Mouse (Mus musculus): ENCODE measurements around the gene Cacna2d3. TPM values are rescaled to one million over a fixed set of nuclear protein-coding genes. Genes with fewer than 3 reads are reported as not detected.

Gene Cacna2d3
- polyA plus RNA-seq, 1 experiment from 2014 or later, result 0.16 TPM

DNA sequence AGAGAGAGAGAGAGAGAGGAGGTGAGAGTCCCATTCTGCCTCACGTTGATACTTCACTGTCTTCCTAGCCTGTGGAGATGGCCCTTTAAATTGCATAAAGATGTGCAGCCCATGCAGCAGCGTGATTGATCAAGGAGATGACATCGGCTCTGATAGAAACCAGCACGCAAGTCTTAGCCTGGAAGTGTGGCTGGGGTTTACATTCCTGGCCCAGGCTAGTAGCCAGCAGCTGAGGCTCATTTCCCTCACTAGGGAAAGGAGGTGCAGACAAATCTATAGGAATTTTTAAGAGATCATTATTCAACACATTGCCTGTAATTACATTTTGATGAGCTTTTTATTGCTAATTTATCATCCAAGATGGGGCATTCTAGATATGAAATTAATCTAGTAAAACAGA is 635.1 kb downstream of the Cacna2d3 start:
- Histone ChIP-seq H3K27me3 (no peaks in the 10 kb centered on the region), H3K9me3 (replicated peaks) (no peaks in the 10 kb centered on the region), H3K4me2 (no peak overlapping the region), H3K27ac (no peak overlapping the region), H3K36me3 (no peaks in the 10 kb centered on the region), H3K9ac (no peak overlapping the region), H3K4me3 (replicated peaks) (no peak overlapping the region), H3K4me1 (replicated peaks) (no peaks in the 10 kb centered on the region)
- 56% methylated on average over 4 of the region's 4 CpGs for WGBS (ENCODE audit: insufficient replicate concordance)
- no peak for ATAC-seq (ENCODE audit: low read depth)
- DNase-seq, result no peak

DNA sequence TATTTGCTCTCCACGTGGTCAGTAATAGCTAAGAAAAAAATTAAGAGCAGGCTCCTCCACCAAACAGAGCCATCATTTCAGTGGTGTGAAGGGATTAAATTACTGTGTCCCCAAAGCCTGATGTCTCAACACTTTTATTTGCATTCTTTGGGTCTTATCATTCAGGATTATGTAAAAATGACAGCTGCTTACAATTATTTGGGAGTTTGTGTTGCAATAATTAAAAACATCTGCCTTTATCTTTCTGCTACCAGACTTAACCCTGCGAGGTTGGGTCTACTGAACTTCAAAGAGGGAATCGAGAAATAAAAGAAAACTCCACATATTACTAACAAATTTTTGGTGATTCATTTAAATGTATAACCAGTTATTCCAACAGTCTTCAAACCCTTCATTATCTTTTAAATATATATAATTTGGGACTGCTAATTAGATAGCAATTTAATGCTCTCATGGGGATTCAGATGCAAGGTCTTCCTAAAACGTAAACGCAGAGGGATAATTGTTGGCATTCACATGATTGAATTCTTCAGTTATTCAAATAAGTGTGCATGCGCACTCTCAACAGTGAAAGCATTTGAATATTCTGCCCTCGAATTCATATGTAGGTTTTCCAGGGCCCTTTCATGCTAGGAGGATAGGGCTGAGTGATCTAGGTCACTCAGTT is 636.0 kb downstream of the Cacna2d3 start:
- H3K4me3 ChIP-seq (replicated peaks), result no peak overlapping the region
- no peak overlapping the region for H3K4me2 ChIP-seq
- H3K27me3 ChIP-seq, result no peaks in the 10 kb centered on the region
- no peak overlapping the region for H3K27ac ChIP-seq
- no peaks in the 10 kb centered on the region for H3K4me1 ChIP-seq (replicated peaks)
- H3K9ac ChIP-seq, result no peak overlapping the region
- no peaks in the 10 kb centered on the region for H3K9me3 ChIP-seq (replicated peaks)
- no peaks in the 10 kb centered on the region for H3K36me3 ChIP-seq
- ATAC-seq (ENCODE audit: low read depth) (no peak), DNase-seq (no peak)
- 53% methylated on average over 7 of the region's 7 CpGs for WGBS (ENCODE audit: insufficient replicate concordance)

DNA sequence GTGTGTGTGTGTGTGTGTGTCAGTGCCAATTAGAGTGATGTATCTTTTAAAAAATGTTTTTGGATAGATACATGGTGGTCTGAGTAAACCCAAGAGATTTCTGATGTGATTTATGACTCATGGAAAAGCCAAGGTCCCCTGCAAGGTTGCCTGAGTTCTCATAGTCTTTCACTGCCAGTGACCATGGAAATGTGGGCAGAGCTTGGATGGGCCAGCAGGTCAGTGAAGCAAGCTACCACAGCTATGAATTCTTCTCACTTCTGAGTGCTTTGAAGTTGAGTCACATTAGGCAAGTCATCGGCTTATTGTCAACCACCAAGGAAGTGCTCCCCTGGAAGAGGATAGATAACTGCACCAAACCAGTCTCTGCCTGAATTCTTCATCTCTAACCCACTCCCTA is 639.5 kb downstream of the Cacna2d3 start:
- no peak overlapping the region for H3K4me3 ChIP-seq (replicated peaks)
- no peak for DNase-seq
- 59% methylated on average over 1 of the region's 1 CpGs for WGBS (ENCODE audit: insufficient replicate concordance)
- H3K36me3 ChIP-seq, result no peaks in the 10 kb centered on the region
- no peak for ATAC-seq (ENCODE audit: low read depth)
- no peak overlapping the region for H3K27ac ChIP-seq
- H3K27me3 ChIP-seq, result no peaks in the 10 kb centered on the region
- H3K4me2 ChIP-seq, result no peak overlapping the region
- H3K9ac ChIP-seq, result no peak overlapping the region
- no peaks in the 10 kb centered on the region for H3K4me1 ChIP-seq (replicated peaks)
- no peaks in the 10 kb centered on the region for H3K9me3 ChIP-seq (replicated peaks)

DNA sequence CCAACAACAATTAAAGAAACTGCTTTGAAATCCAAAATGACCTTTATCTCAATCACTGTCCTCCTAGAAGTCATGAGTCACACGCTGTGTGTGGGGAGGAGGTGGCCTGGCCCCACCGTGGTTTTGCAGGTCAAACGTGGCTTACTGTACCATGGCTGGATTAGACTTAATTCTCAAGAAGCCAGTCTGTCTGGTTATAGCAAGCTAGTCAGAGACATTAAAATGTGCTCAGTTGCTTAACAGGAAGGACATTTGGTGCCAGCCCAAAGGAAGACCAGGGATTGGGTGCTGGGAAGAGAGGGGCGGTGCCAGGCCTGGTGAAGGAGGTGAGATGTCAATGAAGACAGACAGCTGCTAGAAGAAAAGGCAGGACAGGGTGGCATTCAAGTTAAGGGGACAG is 641.0 kb downstream of the Cacna2d3 start:
- no peaks in the 10 kb centered on the region for H3K36me3 ChIP-seq
- H3K4me1 ChIP-seq (replicated peaks), result no peaks in the 10 kb centered on the region
- 40% methylated on average over 4 of the region's 4 CpGs for WGBS (ENCODE audit: insufficient replicate concordance)
- H3K9ac ChIP-seq, result no peak overlapping the region
- no peaks in the 10 kb centered on the region for H3K27me3 ChIP-seq
- DNase-seq (no peak), ATAC-seq (ENCODE audit: low read depth) (no peak)
- H3K27ac ChIP-seq, result no peak overlapping the region
- H3K4me2 ChIP-seq, result no peak overlapping the region
- H3K9me3 ChIP-seq (replicated peaks), result no peaks in the 10 kb centered on the region
- no peak overlapping the region for H3K4me3 ChIP-seq (replicated peaks)

DNA sequence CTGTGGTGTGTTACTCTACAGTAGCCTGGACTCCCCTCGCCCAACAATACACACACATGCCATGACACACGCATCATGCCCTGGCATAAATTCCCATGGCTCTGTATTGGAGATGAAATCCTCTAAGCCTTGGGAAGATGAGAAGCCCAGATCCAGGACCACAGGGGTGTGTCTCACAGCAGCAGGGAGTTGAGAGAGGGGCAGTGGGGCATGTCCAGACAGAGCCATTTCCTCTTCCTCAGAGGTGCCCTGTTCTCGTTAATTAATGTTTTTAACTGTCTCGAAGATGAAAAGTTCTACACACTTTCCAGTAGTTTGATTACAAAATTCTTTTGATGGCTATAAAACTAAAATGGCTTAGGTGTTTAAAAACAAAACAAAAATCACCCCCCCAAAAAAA is 641.4 kb downstream of the Cacna2d3 start:
- H3K4me1 ChIP-seq (replicated peaks), result no peaks in the 10 kb centered on the region
- no peak overlapping the region for H3K4me2 ChIP-seq
- H3K27ac ChIP-seq, result no peak overlapping the region
- no peaks in the 10 kb centered on the region for H3K36me3 ChIP-seq
- ATAC-seq (ENCODE audit: low read depth) (no peak), DNase-seq (no peak)
- H3K9ac ChIP-seq, result no peak overlapping the region
- H3K4me3 ChIP-seq (replicated peaks), result no peak overlapping the region
- no peaks in the 10 kb centered on the region for H3K27me3 ChIP-seq
- no peaks in the 10 kb centered on the region for H3K9me3 ChIP-seq (replicated peaks)
- 65% methylated on average over 4 of the region's 4 CpGs for WGBS (ENCODE audit: insufficient replicate concordance)

DNA sequence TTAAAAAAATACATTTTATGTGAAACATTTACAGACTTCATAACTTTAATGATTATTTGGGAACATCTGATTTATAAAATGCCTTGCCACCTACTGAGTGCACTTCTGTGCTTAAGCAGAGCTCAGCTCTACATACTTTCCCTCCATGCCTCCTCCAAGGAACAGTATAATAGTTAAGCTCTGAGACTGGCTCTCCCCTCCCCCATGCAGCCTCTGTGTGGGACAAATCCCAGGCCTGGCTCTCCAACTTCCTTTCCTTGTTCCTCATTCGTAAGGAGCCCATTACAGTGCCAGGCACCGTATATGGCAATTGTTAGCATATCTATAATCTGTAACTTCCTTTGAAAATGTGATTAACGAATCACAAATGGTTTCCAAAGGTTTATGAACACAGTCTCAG is 644.2 kb downstream of the Cacna2d3 start:
- Histone ChIP-seq H3K4me3 (replicated peaks) (no peak overlapping the region), H3K4me2 (no peak overlapping the region), H3K9me3 (replicated peaks) (no peaks in the 10 kb centered on the region), H3K36me3 (no peaks in the 10 kb centered on the region), H3K9ac (no peak overlapping the region), H3K4me1 (replicated peaks) (no peaks in the 10 kb centered on the region), H3K27ac (no peak overlapping the region), H3K27me3 (no peaks in the 10 kb centered on the region)
- DNase-seq (no peak), ATAC-seq (ENCODE audit: low read depth) (no peak)
- WGBS (ENCODE audit: insufficient replicate concordance), result 32% methylated on average over 3 of the region's 3 CpGs

DNA sequence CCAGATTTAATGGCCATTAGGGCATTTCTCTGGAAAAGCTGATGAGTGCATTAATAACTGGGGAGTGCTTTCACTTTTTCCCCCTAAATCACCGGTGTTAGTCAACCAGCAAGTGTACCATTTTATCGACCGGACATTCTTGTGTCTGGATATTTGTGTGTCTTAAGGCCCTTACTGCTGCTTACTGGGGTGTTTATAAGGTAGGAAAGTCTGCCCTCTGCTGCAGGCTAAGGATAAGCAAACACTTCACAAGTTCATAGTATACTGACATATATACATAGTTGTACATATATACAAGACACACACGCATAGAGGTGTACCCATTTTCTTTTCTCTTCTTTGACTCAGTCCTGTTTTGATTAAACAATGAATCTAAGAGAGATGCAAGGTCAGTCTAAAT is 647.9 kb downstream of the Cacna2d3 start:
- ATAC-seq (ENCODE audit: low read depth) (no peak), DNase-seq (no peak)
- 79% methylated on average over 4 of the region's 4 CpGs for WGBS (ENCODE audit: insufficient replicate concordance)

DNA sequence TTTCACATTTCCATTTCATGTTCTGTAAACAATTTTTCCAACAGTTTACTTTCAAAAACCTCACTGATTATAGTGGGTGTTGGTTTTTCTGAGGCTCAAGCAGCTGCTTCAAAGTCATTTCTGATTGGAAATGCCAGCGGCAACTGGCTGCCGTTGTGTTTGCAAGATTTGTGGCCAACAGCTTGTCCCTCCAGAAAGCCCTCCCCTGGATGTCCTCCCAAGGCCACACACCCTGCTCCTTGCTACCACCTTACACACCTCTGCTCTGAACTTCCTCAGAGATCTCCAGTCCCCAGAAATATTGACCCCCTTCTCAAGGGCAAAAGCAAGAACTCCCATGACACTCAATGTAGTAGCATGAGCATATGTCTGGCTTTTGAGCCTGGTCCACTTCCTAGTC is 659.0 kb downstream of the Cacna2d3 start:
- Histone ChIP-seq H3K4me3 (replicated peaks) (no peak overlapping the region), H3K27me3 (no peaks in the 10 kb centered on the region), H3K4me2 (no peak overlapping the region), H3K9ac (no peak overlapping the region), H3K4me1 (replicated peaks) (no peaks in the 10 kb centered on the region), H3K9me3 (replicated peaks) (no peaks in the 10 kb centered on the region), H3K27ac (no peak overlapping the region), H3K36me3 (no peaks in the 10 kb centered on the region)
- ATAC-seq (ENCODE audit: low read depth) (no peak), DNase-seq (no peak)
- WGBS (ENCODE audit: insufficient replicate concordance), result 67% methylated on average over 2 of the region's 2 CpGs

More for the DNA sequence above, 647.9 kb downstream of the Cacna2d3 start:
- no peaks in the 10 kb centered on the region for H3K36me3 ChIP-seq
- no peak overlapping the region for H3K4me2 ChIP-seq
- no peaks in the 10 kb centered on the region for H3K9me3 ChIP-seq (replicated peaks)
- no peak overlapping the region for H3K4me3 ChIP-seq (replicated peaks)
- H3K4me1 ChIP-seq (replicated peaks), result no peaks in the 10 kb centered on the region
- no peak overlapping the region for H3K9ac ChIP-seq
- no peaks in the 10 kb centered on the region for H3K27me3 ChIP-seq
- H3K27ac ChIP-seq, result no peak overlapping the region

DNA sequence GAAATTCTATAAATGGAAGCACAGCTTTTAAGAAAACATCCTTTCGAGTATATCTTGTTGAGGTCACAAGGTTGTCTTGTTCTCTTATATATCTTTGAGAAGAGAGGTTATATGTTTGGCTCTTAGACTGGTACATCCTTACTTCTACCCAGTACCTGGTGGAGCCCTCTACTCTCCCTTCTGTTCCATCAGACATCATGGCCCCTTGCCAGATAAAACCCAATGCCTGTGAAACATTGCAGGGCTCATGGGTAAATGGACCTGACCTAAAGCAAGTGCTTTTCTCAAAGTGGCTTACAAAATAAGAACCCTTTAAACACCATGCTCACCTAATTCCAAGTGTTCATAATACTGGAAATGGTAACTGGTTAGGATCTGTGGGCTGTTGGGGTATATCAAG is 660.2 kb downstream of the Cacna2d3 start:
- no peak for DNase-seq
- Histone ChIP-seq H3K4me3 (replicated peaks) (no peak overlapping the region), H3K4me1 (replicated peaks) (no peaks in the 10 kb centered on the region), H3K4me2 (no peak overlapping the region), H3K27ac (no peak overlapping the region), H3K9ac (no peak overlapping the region), H3K36me3 (no peaks in the 10 kb centered on the region), H3K9me3 (replicated peaks) (no peaks in the 10 kb centered on the region), H3K27me3 (no peaks in the 10 kb centered on the region)
- WGBS (ENCODE audit: insufficient replicate concordance), result 41% methylated on average over 1 of the region's 1 CpGs
- ATAC-seq (ENCODE audit: low read depth), result no peak

DNA sequence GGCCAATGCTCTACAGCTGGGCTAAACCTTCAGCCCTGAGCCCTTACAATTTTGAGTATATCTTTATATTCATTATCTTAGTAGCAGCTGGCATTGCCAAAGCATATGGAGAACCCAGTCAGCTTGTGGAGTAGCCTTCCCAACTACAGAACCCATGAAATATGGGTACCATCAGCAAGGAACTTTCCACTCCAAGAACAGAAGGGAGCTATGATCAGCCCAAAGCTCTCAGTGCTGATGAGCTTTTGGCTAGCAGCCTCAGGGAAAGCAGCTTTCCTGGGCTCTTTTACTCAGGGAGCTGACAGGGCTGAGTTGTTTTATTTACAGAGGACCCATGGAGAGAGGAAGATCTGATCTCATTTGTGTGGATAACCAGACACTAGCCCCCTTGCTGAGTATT is 661.0 kb downstream of the Cacna2d3 start:
- DNase-seq (no peak), ATAC-seq (ENCODE audit: low read depth) (no peak)
- Histone ChIP-seq H3K4me2 (no peak overlapping the region), H3K4me3 (replicated peaks) (no peak overlapping the region), H3K9me3 (replicated peaks) (no peaks in the 10 kb centered on the region), H3K9ac (no peak overlapping the region), H3K27me3 (no peaks in the 10 kb centered on the region), H3K27ac (no peak overlapping the region), H3K36me3 (no peaks in the 10 kb centered on the region), H3K4me1 (replicated peaks) (no peaks in the 10 kb centered on the region)

DNA sequence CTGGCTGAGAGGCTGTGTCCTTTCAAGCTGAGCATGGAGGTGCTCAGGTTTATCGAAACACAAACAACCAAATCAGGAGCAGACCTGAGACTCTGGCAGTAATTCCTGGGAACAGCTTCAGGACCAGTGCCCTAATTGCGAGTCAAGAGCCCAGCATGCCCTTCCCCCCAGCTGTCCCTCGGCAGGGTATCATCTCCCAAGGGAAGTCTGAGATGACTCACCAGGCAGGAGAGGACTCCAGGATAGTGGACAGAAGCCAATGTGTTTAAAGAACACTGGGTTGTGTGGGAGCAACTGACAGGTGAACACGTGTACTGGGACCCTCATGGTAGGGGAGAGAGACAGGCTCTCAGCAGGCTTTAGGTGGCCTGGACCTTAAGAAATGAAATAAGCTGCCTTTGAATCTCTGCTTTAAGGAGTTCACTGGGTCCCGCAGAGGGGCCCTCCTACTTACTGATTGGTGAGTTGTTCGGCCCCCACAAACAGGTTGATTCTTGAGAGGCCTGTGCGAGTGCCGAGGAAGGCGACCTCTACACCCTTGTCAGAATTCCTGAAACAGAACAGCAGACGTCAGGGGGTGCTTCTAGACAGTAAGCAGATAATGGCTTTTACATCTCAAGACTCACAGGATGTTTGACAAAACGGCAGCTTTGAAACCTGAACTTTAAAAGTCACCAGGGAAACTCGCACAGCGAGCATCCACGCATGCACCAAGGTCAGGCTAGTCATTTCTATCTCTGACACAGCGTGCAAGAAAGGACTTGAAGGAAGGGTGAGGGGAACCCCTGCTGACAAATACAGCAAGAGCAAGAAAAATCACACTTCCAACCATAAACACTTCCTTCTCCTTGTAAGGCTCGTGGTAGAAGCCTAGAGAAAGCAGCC is 669.5 kb downstream of the Cacna2d3 start:
- H3K9me3 ChIP-seq (replicated peaks), result no peaks in the 10 kb centered on the region
- H3K9ac ChIP-seq, result no peak overlapping the region
- no peaks in the 10 kb centered on the region for H3K36me3 ChIP-seq
- DNase-seq (no peak), ATAC-seq (ENCODE audit: low read depth) (no peak)
- H3K4me1 ChIP-seq (replicated peaks), result no peaks in the 10 kb centered on the region
- H3K4me2 ChIP-seq, result no peak overlapping the region
- H3K27me3 ChIP-seq, result no peaks in the 10 kb centered on the region
- no peak overlapping the region for H3K4me3 ChIP-seq (replicated peaks)
- 51% methylated on average over 16 of the region's 16 CpGs for WGBS (ENCODE audit: insufficient replicate concordance)
- no peak overlapping the region for H3K27ac ChIP-seq

DNA sequence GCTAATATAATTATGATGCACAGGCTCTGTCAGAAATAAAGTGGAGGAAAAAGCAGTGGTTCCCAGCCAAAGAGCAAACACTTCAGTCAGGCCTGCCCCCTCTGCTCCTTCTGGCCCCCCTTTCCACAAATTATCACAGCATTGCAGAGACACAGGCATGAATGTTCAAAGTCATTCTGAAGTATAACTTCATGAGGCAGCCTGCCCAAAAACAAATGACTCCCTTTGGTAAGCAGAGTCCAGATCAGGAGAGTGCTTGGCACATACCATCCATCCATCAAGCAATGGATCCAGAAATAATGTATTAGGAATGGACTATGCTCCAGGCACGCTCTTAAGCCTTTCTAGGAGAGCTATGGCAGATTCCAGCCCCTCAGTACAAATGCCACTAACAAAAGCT is 679.3 kb downstream of the Cacna2d3 start:
- no peak for ATAC-seq (ENCODE audit: low read depth)

More for the DNA sequence above, 679.3 kb downstream of the Cacna2d3 start:
- Histone ChIP-seq H3K27me3 (no peaks in the 10 kb centered on the region), H3K36me3 (no peaks in the 10 kb centered on the region), H3K9ac (no peak overlapping the region), H3K4me3 (replicated peaks) (no peak overlapping the region), H3K9me3 (replicated peaks) (no peaks in the 10 kb centered on the region), H3K27ac (no peak overlapping the region), H3K4me2 (no peak overlapping the region), H3K4me1 (replicated peaks) (no peaks in the 10 kb centered on the region)
- 33% methylated on average over 1 of the region's 1 CpGs for WGBS (ENCODE audit: insufficient replicate concordance)
- no peak for DNase-seq

All from liver, embryonic 13.5 days (tissue).